Mouse (Mus musculus) hindbrain, embryonic 11.5 days (tissue): ENCODE data around the gene Dgkb. TPM values are rescaled to one million over a fixed set of nuclear protein-coding genes. Genes with fewer than 3 reads are reported as not detected.

ENCODE experiments used
- ATAC-seq: fragments of 200-750 bp; cut with Nextera tagmentation; 2 replicates; pipeline ENCODE4 v1.8.0; 2017; ENCODE audit warnings: mild to moderate bottlenecking, moderate TSS enrichment, moderate library complexity; ENCODE audit not compliant: low FRiP score
- DNase-seq: peaks from one replicate; pipeline ENCODE4 v3.0.0-alpha.2; 2015; ENCODE audit warnings: low spot score
- H3K27ac ChIP-seq: fragments of 300-500 bp; sonication (generic); 2 replicates; pipeline ENCODE4 v1.5.1; 2014; ENCODE audit warnings: mild to moderate bottlenecking, low read depth, low read length
- H3K27me3 ChIP-seq: fragments of 300-500 bp; sonication (generic); 2 replicates; pipeline ENCODE4 v1.6.1; 2014; ENCODE audit warnings: mild to moderate bottlenecking, low read length, moderate library complexity, mixed read lengths; ENCODE audit not compliant: control insufficient read depth, insufficient read depth
- H3K36me3 ChIP-seq: fragments of 300-500 bp; sonication (generic); 2 replicates; pipeline ENCODE4 v1.6.1; 2014; ENCODE audit warnings: mild to moderate bottlenecking, low read length, moderate library complexity, mixed read lengths; ENCODE audit not compliant: control insufficient read depth, insufficient read depth
- H3K4me1 ChIP-seq: fragments of 300-500 bp; sonication (generic); replicated peaks from 2 replicates; pipeline ENCODE4 v1.6.1; 2014; ENCODE audit warnings: low read length, mixed read lengths; ENCODE audit not compliant: control insufficient read depth, insufficient read depth
- H3K4me2 ChIP-seq: fragments of 300-500 bp; sonication (generic); replicated peaks from 2 replicates; pipeline ENCODE4 v1.6.1; 2014; ENCODE audit warnings: mild to moderate bottlenecking, low read depth, low read length
- H3K4me3 ChIP-seq: fragments of 300-500 bp; sonication (generic); 2 replicates; pipeline ENCODE4 v1.5.1; 2014; ENCODE audit warnings: low read depth, low read length
- H3K9ac ChIP-seq: fragments of 300-500 bp; sonication (generic); 2 replicates; pipeline ENCODE4 v1.6.1; 2014; ENCODE audit warnings: low read depth, low read length
- H3K9me3 ChIP-seq: fragments of 300-500 bp; sonication (generic); 2 replicates; pipeline ENCODE4 v1.6.1; 2016; ENCODE audit warnings: low read length; ENCODE audit not compliant: control insufficient read depth
- WGBS: fragments of 180-500 bp; shearing (Covaris S2); extraction: QIAGEN DNeasy Blood & Tissue Kit; methylation state at CpG from one replicate; pipeline ENCODE4 v1.1.7; 2014; 5-methylcytosine and 5-hydroxymethylcytosine counted together
- polyA plus RNA-seq: library from polyadenylated mRNA; unstranded; fragments of >200 nt; fragmentation: Nextera tagmentation; extraction: Ambion mirVana; gene quantifications from 2 replicates; pipeline ENCODE4 v1.2.1, GENCODE M21; 2014

Gene Dgkb
- polyA plus RNA-seq, 1 experiment from 2014 or later, result 0.83 TPM

DNA sequence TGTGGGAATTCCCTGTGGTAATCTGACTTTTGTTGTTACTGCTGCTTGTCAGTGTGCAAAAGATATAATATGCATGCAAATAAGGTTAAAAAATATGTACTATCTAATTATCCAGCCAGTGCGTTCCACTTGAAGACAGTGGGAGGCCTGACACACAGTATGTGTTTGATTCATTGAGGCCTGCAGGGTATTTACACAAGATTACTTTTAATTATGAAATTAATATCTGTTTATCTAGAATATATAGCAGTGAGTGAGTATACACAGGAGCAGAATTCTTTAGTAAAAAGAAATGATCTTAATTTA, 618.6 kb downstream of the Dgkb start:
- H3K36me3 ChIP-seq, result no peaks in the 10 kb centered on the region
- ATAC-seq, result peak; percentile 84
- 45% methylated on average over 1 of the region's 1 CpGs for WGBS
- H3K9ac ChIP-seq, result no peak overlapping the region
- no peaks in the 10 kb centered on the region for H3K4me1 ChIP-seq
- no peaks in the 10 kb centered on the region for H3K9me3 ChIP-seq
- no peak for DNase-seq
- no peaks in the 10 kb centered on the region for H3K27me3 ChIP-seq
- no peak overlapping the region for H3K27ac ChIP-seq
- no peak overlapping the region for H3K4me2 ChIP-seq
- no peak overlapping the region for H3K4me3 ChIP-seq

DNA sequence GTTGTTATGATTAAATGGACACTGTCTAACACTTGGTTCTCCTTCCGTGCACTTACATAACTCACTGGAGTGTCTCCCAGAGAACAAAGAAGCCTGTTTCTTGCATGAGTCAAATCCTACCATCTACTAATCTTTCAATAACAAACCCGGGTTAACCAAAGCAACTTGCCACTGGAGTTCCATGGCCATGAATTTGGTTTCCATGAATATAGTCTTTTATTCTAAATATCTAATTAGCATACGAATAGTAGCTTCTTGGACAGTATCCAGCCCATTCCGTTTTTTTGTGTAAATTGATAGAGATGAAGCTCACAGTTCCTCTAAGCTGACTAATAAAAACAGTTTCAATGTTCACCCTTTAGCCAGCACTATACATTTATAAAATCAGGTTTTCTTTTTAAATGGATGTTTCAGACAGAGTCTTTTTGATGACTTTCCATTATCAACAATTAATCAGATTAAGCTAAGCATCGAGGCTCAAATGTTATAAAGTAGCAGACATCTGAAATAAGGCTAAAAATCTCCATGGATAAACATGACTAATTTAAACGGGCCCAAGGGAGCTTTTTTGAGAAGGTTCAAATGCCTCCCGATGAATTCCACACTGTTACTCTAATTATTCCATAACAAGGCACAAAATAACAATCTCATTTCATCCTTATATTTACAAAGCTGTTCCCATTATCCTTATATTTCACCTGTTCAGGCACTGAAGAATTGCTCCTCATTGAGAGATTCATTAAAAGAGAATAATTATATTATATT, 633.0 kb downstream of the Dgkb start:
- Histone ChIP-seq H3K27ac (no peak overlapping the region), H3K27me3 (no peaks in the 10 kb centered on the region), H3K36me3 (no peaks in the 10 kb centered on the region), H3K9ac (no peak overlapping the region), H3K9me3 (no peaks in the 10 kb centered on the region), H3K4me2 (no peak overlapping the region), H3K4me1 (no peaks in the 10 kb centered on the region), H3K4me3 (no peak overlapping the region)
- 67% methylated on average over 7 of the region's 7 CpGs for WGBS
- DNase-seq (no peak), ATAC-seq (peak; percentile 67)

- no peak overlapping the region for H3K4me2 ChIP-seq
- WGBS, result 76% methylated on average over 3 of the region's 3 CpGs
- DNase-seq, result no peak
- H3K27me3 ChIP-seq, result no peaks in the 10 kb centered on the region
- no peaks in the 10 kb centered on the region for H3K36me3 ChIP-seq
- no peak overlapping the region for H3K4me3 ChIP-seq
- H3K9me3 ChIP-seq, result no peaks in the 10 kb centered on the region
- H3K4me1 ChIP-seq, result no peaks in the 10 kb centered on the region
- no peak for ATAC-seq
- H3K27ac ChIP-seq, result no peak overlapping the region
- no peak overlapping the region for H3K9ac ChIP-seq
Measured at GRCm38 (mm10) chr12:38451677-38452076, 634.2 kb downstream of the Dgkb start.

DNA sequence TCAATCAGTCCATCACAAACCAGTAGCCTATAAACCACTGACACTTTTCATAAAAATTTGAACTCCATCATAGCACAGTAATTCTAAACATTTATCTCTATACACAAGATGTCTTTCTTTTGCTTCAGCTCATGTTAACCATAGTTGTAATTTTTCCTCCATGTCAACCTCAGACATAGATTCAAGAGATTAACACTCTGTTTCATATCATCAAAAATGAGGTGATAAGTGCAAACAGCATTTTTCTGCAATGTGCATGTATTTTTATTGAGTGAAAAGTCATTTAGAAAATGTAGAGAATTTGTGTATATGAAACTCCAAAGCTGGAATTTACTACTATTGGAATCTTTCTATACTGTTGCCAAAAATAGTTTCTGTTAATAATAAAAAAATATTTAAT, 650.7 kb downstream of the Dgkb start:
- ATAC-seq (no peak), DNase-seq (no peak)
- H3K4me2 ChIP-seq, result no peak overlapping the region
- H3K36me3 ChIP-seq, result no peaks in the 10 kb centered on the region
- H3K27me3 ChIP-seq, result no peaks in the 10 kb centered on the region
- H3K4me1 ChIP-seq, result no peaks in the 10 kb centered on the region
- no peak overlapping the region for H3K4me3 ChIP-seq
- H3K9ac ChIP-seq, result no peak overlapping the region
- no peak overlapping the region for H3K27ac ChIP-seq
- no peaks in the 10 kb centered on the region for H3K9me3 ChIP-seq

DNA sequence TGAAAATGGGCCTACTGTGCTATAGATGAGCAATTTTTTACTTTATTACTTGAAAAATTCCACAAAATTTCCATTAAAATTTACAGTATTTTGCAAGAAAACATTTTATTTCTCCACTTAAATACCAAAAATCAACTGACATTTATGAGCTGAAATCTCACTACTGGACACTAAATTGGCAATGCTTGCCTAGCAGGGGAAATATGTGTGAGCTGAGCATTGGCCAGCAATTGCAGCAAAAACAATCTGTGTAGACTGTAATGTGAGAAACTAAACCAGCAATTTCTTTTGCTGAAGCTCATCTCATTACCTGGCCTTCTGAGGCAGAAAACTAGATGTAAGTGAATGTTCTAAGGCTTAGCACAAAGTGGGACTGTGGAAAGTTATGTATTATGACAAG, 651.1 kb downstream of the Dgkb start:
- no peaks in the 10 kb centered on the region for H3K4me1 ChIP-seq

DNA sequence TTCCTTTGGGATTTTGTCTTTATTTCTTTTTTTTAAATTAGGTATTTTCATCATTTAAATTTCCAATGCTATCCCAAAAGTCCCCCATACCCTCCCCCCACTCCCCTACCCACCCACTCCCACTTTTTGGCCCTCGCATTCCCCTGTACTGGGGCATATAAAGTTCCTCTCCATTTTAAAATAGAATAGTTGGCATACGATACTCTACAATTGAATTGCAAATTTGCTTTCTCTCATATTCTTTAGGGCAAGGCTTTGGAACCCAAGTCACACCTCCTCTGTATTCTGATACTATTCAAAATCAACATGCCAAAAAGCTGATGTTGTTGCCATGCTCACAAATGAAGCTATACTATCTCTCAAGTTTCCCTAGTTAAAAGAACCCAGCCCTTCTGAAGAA, 679.7 kb downstream of the Dgkb start:
- 0 out of 2 replicates have a peak, but pooled peaks have one; percentile 35 for ATAC-seq

More for the DNA sequence above, 651.1 kb downstream of the Dgkb start:
- no peak overlapping the region for H3K4me3 ChIP-seq
- H3K9me3 ChIP-seq, result no peaks in the 10 kb centered on the region
- H3K9ac ChIP-seq, result no peak overlapping the region
- no peak overlapping the region for H3K4me2 ChIP-seq
- no peak overlapping the region for H3K27ac ChIP-seq
- DNase-seq (no peak), ATAC-seq (no peak)
- H3K36me3 ChIP-seq, result no peaks in the 10 kb centered on the region
- no peaks in the 10 kb centered on the region for H3K27me3 ChIP-seq

DNA sequence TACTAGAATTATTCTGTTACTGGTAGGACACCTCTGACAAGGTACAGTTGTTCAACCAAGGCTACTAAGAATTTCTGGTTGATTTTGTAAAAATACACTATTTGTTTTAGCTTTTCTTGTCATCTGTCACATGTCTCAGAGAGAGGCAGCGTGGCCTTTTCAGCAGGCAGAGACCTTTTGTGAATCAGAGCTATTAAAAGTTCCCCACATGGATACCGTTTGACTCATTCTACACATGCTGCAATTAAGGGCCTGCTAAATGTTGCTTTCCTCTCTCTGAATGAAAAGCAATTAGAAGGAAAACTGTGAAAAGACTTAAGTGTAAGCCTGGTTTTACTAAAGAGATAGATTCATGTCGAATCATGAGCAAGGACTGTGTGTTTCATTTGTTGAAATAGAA, 683.4 kb downstream of the Dgkb start:
- WGBS, result 62% methylated on average over 3 of the region's 3 CpGs
- Histone ChIP-seq H3K27ac (no peak overlapping the region), H3K36me3 (no peaks in the 10 kb centered on the region), H3K4me1 (no peaks in the 10 kb centered on the region), H3K4me2 (no peak overlapping the region), H3K9me3 (no peaks in the 10 kb centered on the region), H3K9ac (no peak overlapping the region), H3K27me3 (no peaks in the 10 kb centered on the region), H3K4me3 (no peak overlapping the region)
- no peak for DNase-seq
- no peak for ATAC-seq

More for the DNA sequence above, 679.7 kb downstream of the Dgkb start:
- Histone ChIP-seq H3K27ac (no peak overlapping the region), H3K4me3 (no peak overlapping the region), H3K36me3 (no peaks in the 10 kb centered on the region), H3K4me2 (no peak overlapping the region), H3K9ac (no peak overlapping the region), H3K27me3 (no peaks in the 10 kb centered on the region), H3K4me1 (no peaks in the 10 kb centered on the region), H3K9me3 (no peaks in the 10 kb centered on the region)
- DNase-seq, result no peak
- WGBS, result 60% methylated on average over 2 of the region's 2 CpGs

DNA sequence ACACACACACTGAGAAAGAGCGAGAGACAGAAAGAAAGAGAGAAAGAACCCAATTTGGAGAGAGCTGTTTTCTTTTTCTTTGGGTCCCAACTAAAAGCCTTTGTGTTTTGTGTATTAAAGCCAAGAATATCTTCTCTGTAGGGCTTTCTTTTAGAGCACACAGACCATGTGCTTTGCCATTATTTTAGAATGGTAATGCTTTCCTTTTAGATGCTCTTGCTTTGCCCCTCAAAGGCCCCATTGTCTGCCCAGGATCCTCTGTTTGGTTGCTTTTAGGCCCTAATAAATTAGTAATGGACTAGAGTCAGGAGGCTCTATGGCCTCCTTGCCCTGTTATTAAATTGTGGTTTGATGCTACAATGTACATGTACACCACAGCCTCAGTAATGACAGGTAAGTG, 690.7 kb downstream of the Dgkb start:
- no peaks in the 10 kb centered on the region for H3K4me1 ChIP-seq
- peak; percentile 40; the same call in 1 of the 2 replicates for ATAC-seq
- no CpG with 5 or more reads among the region's 1 CpGs for WGBS

DNA sequence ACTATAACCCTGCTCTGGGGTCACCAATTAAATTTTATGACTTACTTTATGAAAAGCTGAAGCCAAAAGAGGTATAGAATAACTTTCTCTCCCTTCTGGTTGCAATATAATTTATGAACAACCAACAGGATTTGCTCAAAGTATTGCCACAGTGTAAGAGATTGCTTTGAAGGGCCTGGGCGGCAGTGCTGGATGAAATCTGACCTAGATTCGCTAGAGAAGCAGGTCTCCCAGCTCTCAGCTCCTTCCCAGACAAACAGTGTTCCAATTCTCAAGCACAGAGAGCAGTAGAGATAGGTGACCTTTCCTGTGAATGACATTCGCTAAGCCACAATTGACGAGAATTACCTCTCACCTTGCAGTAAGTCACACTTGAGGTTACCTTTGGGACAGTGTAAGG, 727.9 kb downstream of the Dgkb start:
- no peaks in the 10 kb centered on the region for H3K4me1 ChIP-seq
- ATAC-seq, result no peak
- 77% methylated on average over 4 of the region's 4 CpGs for WGBS
- H3K4me3 ChIP-seq, result no peak overlapping the region
- H3K4me2 ChIP-seq, result no peak overlapping the region
- H3K36me3 ChIP-seq, result no peaks in the 10 kb centered on the region
- H3K27ac ChIP-seq, result no peak overlapping the region
- H3K9me3 ChIP-seq, result no peaks in the 10 kb centered on the region
- DNase-seq, result no peak
- no peak overlapping the region for H3K9ac ChIP-seq
- no peaks in the 10 kb centered on the region for H3K27me3 ChIP-seq

More for the DNA sequence above, 690.7 kb downstream of the Dgkb start:
- Histone ChIP-seq H3K4me2 (no peak overlapping the region), H3K27ac (no peak overlapping the region), H3K4me3 (no peak overlapping the region), H3K9me3 (no peaks in the 10 kb centered on the region), H3K27me3 (no peaks in the 10 kb centered on the region), H3K9ac (no peak overlapping the region), H3K36me3 (no peaks in the 10 kb centered on the region)
- peak; percentile 5 for DNase-seq
